Mouse (Mus musculus): ENCODE measurements at regions not wholly inside any gene's neighbourhood (a gene's known extent, or its start where the extent isn't known, plus 50 kb on each side); places are given as distances from the start of the nearest gene placed in this dataset.

GRCm38 (mm10) chr8:112933815-112934214, 364.0 kb downstream of the Cntnap4 start:
- no peak for DNase-seq (ENCODE audit: low spot score)

- no peak for DNase-seq (ENCODE audit: low spot score)
Measured at GRCm38 (mm10) chr8:112935411-112935810, 365.6 kb downstream of the Cntnap4 start.

GRCm38 (mm10) chr8:112935897-112936719, 366.3 kb downstream of the Cntnap4 start:
- DNase-seq (ENCODE audit: low spot score) = no peak

GRCm38 (mm10) chr8:112972418-112972817, 402.6 kb downstream of the Cntnap4 start:
- peak; percentile 81 for DNase-seq (ENCODE audit: low spot score)

- no peak for DNase-seq (ENCODE audit: low spot score)
Measured at GRCm38 (mm10) chr8:112975734-112976133, 405.9 kb downstream of the Cntnap4 start.

- DNase-seq (ENCODE audit: low spot score) = no peak
Measured at GRCm38 (mm10) chr8:112976312-112976711, 406.5 kb downstream of the Cntnap4 start.

GRCm38 (mm10) chr8:112993781-112994180, 423.9 kb downstream of the Cntnap4 start:
- no peak for DNase-seq (ENCODE audit: low spot score)

GRCm38 (mm10) chr8:113007356-113007755, 437.5 kb downstream of the Cntnap4 start:
- no peak for DNase-seq (ENCODE audit: low spot score)

- DNase-seq (ENCODE audit: low spot score) = no peak
Measured at GRCm38 (mm10) chr8:113028880-113029279, 459.0 kb downstream of the Cntnap4 start.

GRCm38 (mm10) chr8:113051770-113052473, 482.1 kb downstream of the Cntnap4 start:
- no peak for DNase-seq (ENCODE audit: low spot score)

GRCm38 (mm10) chr8:113065246-113066169, 495.7 kb downstream of the Cntnap4 start:
- no peak for DNase-seq (ENCODE audit: low spot score)

- DNase-seq (ENCODE audit: low spot score) = no peak
Measured at GRCm38 (mm10) chr8:113066170-113066708, 496.4 kb downstream of the Cntnap4 start.

GRCm38 (mm10) chr8:113083976-113084375, 514.1 kb downstream of the Cntnap4 start:
- DNase-seq (ENCODE audit: low spot score) = no peak

GRCm38 (mm10) chr8:113087586-113087985, 517.7 kb downstream of the Cntnap4 start:
- no peak for DNase-seq (ENCODE audit: low spot score)

GRCm38 (mm10) chr8:113111665-113112064, 523.7 kb upstream of the Mon1b start:
- no peak for DNase-seq (ENCODE audit: low spot score)

- no peak for DNase-seq (ENCODE audit: low spot score)
Measured at GRCm38 (mm10) chr8:113114165-113114700, 521.2 kb upstream of the Mon1b start.

GRCm38 (mm10) chr8:113117241-113117640, 518.1 kb upstream of the Mon1b start:
- DNase-seq (ENCODE audit: low spot score) = no peak

GRCm38 (mm10) chr8:113125586-113125985, 509.8 kb upstream of the Mon1b start:
- DNase-seq (ENCODE audit: low spot score) = no peak

GRCm38 (mm10) chr8:113137361-113137760, 498.0 kb upstream of the Mon1b start:
- DNase-seq (ENCODE audit: low spot score) = no peak

GRCm38 (mm10) chr8:113140021-113140420, 495.4 kb upstream of the Mon1b start:
- no peak for DNase-seq (ENCODE audit: low spot score)

GRCm38 (mm10) chr8:113141131-113141530, 494.3 kb upstream of the Mon1b start:
- no peak for DNase-seq (ENCODE audit: low spot score)

GRCm38 (mm10) chr8:113176591-113176990, 458.8 kb upstream of the Mon1b start:
- no peak for DNase-seq (ENCODE audit: low spot score)

All from testis, postnatal 10 days (tissue).